Mouse (Mus musculus) layer of hippocampus, adult 11-12 months (tissue): ENCODE results near the gene Lamtor3.
A peak's percentile ranks its signal among the peaks of the same experiment; 100 is the strongest.
"Not testable (repeated sequence)": the region's sequence is repeated elsewhere in the genome, so short reads cannot be mapped to it uniquely, and the experiment has no call there.

Source experiments
- DNase-seq: peaks from one replicate; pipeline ENCODE4 v3.0.0; 2022; ENCODE audit warnings: low spot score

The Lamtor3 gene

GRCm38 (mm10) chr3:137918172-137918931 lies at the start of gene Lamtor3:
Gene Lamtor3, plus strand, starts transcription at chr3:137918506.
- peak; percentile 85 for DNase-seq

DNA sequence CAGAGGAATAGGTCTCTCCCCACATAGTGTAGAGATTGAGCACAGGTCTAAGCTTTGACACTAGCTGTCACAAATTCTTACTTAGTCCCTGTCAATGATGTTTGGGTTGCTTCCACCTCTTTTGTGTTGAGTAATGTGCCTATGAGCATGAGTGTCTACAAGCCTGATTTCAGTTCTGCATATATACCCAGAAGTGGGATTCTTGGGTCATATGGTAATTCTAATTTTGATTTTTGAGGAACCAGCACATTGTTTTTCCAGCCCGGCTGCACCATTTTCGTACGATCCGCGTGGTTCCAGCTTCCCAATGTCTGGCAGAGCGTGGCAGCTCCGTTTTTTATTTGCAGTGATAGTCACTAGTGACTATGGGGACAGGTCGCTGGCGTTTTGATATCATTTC lies 48.9 kb upstream of the Lamtor3 start:
- peak; percentile 36 for DNase-seq

DNA sequence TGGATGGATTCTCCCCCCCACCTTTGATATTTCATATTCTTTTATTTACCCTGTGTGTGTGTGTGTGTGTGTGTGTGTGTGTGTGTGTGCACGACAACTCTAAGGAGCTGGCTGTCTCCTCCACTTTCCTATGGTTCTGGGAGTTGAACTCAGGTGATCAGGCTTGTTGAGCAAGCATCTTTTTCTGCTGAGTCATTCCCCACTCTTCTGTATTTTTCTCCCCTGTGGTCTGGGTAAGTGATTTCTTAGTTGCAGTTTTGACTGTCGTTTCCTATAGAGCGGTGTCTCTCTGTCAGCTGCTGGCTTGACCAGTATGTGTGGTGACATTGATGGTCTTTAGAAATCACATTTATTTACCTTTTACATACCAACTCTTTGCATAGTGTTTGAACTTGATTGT lies 39.0 kb upstream of the Lamtor3 start:
- no peak for DNase-seq

GRCm38 (mm10) chr3:137880109-137880748 lies 38.1 kb upstream of the Lamtor3 start:
- no peak for DNase-seq

DNA sequence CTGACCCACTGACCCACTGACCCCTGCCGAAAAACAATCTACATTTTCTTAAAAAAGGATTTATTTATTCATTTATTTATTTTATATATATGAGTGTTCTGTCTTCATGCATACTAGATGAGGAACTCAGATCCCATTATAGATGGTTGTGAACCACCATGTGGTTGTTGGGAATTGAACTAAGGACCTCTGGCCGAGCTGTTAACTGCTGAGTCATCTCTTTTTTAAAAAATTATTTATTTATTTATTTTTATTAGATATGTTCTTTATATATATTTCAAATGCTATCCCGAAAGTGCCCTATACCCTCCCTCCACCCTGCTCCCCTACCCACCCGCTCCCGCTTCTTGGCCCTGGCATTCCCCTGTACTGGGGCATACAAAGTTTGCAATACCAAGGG lies 37.2 kb upstream of the Lamtor3 start:
- no peak for DNase-seq

GRCm38 (mm10) chr3:137887961-137888360 lies 30.3 kb upstream of the Lamtor3 start:
- DNase-seq, result no peak

DNA sequence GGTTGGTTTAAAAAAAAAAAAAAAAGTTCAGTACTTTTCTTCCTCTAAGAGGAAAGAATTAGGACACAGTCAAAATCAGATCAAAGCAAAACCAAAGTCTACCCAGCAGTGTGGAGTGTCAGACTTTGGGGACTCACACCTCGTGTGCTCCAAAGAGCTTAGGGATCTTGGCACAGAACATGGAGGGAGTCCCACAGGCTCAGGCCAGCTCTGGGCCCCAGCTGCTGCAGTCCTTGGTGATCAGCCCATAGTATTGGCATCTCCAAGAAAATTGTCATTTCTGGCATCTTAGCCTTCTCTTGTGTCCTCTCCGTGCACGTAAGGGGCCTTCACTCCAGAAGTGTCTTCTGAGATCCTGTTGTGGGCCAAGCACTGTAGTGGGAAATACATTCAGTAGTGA lies 27.2 kb upstream of the Lamtor3 start:
- no peak for DNase-seq

DNA sequence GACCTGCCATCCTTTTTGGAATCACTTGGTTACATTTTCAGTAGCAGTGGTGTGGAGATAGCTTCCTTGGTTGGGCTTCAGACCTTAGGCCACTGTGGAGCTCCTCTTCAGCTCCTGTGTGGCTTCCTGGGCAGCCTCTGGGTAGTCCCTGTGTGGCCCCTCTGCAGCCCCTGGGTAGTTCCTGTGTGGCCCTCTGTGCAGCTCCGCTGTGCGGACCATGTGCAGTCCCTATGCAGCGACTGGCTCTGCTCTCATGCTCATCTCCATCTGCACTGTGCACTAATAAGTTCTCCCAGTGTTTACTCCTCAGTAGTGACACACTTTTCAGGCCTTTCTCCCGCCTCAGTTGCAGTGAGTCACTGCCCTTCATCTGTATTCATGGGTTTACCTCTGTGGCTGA lies 26.2 kb upstream of the Lamtor3 start:
- no peak for DNase-seq

GRCm38 (mm10) chr3:137893789-137894188 lies 24.5 kb upstream of the Lamtor3 start:
- DNase-seq, result no peak

- no peak for DNase-seq
These were observed 23.1 kb upstream of the Lamtor3 start for GRCm38 (mm10) chr3:137895196-137895595.

DNA sequence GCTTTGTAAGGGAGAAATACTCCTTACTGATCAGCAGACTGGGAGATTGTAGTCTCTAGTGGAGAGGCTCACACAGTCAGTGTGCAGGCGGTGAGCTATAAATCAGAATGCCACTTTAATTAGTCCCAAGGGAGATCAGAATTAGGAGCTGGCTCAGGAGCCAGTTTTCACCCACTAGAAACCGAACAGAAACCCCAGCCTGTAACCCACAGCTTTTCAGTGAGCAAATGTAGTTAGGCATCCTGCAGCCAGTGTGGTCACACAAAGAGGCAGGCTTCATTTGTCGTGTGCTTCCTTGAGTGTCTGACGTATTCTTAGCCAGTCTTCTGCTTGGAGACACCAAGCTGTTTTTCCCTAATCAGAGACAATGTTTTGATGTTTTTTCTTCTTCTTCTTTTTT lies 21.9 kb upstream of the Lamtor3 start:
- DNase-seq, result no peak

DNA sequence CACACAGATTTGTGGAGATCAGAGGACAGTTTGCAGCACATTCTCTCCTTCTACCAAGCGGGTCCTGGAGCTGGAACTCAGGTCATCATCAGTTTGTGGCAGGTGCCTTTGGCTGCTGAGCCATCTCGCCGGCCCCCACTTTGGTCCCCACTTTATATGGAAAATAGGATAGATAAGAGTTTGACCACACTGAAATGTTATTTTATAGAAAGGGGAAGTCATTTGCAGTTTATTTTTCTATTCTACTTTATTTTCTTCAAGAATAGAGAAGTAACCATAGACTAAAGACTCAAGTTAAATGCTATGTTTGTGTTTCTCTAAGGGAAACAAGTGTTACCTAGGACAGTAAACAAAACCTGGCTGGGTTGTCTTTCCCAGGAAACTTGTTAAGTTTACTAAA lies 21.4 kb upstream of the Lamtor3 start:
- no peak for DNase-seq

- no peak for DNase-seq
These were observed 20.6 kb upstream of the Lamtor3 start for GRCm38 (mm10) chr3:137897685-137898084.

GRCm38 (mm10) chr3:137900149-137900548 lies 18.2 kb upstream of the Lamtor3 start:
- DNase-seq, result peak; percentile 42

GRCm38 (mm10) chr3:137913093-137913492 lies 5.2 kb upstream of the Lamtor3 start:
- DNase-seq, result no peak

DNA sequence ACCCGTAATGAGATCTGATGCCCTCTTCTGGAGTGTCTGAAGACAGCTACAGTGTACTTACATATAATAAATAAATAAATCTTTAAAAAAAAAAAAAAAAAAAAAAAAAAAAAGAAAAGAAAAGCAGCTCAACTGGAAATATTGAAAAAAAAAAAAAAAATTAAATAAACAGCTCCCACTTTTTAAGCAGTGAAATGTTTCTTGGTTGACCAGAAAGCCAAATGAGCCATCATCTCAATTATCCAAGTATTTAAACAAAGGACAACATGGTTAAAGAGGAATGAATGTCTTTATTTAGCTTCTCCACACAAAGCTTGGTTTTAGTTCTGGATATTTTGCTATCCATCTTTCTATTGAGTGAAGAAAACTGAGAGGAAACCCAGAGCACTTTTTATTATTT lies 3.7 kb upstream of the Lamtor3 start:
- DNase-seq, result not testable (repeated sequence)

GRCm38 (mm10) chr3:137917694-137918171 lies 573 bp upstream of the Lamtor3 start:
- no peak for DNase-seq

DNA sequence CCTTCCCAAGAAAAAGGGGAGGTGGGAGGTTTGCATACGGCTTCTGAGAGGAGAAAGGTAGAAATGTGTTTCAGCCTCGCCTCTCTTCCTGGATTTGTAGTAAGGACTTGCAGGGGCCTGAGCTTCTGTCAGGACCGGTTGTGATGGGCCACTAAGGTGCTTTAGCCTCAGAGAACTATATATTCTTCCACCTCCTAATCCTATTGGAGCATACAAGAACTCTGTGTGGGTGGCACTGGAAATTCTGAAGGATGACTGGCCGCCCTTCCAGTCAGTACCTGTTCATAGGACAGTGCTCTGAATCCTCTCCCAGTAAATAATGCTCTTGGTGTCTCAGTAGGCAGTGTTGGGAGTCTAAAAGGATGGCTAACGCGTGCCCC lies 616 bp downstream of the Lamtor3 start:
- DNase-seq, result no peak

DNA sequence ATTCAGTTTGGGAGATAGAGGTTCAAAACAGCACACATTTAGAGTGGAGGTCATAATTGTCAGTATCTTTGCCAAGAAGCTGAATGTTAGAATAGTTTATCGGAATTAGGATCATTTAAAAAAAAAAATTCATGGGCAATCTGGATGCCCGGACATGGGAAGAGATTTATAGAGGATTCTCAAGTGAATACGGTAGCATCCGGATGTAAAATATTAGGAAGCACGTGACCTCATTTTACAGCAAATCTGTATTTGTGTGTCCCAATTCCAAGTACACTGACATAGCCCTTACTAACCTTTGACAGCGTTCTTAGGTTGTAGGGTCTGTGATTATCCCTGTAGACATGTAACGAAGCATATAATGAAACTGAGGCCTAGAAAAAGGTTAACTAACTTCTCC lies 1.1 kb downstream of the Lamtor3 start:
- DNase-seq, result no peak

- no peak for DNase-seq
These were observed 2.3 kb downstream of the Lamtor3 start for GRCm38 (mm10) chr3:137920594-137920993.

- no peak for DNase-seq
These were observed 8.7 kb downstream of the Lamtor3 start for GRCm38 (mm10) chr3:137927010-137927409.

DNA sequence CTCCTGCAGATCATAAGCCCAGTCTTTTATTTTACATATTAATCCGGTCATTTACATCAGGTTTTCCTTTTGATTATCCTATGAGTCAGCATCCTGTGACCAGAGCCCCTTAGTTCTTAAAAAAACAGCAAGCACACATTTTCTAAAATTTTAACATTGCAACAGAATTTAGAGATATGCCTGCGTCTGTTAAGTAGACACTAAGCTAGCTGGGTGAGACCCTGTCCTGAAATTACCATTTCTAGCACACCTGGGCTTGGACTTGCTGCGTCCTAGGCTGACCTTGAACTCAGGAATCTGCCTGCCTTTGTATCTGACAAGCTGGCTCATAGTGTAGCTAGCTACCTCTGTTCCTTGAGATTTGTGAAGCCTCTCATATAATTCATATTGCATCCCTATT lies 11.6 kb downstream of the Lamtor3 start:
- DNase-seq, result no peak

DNA sequence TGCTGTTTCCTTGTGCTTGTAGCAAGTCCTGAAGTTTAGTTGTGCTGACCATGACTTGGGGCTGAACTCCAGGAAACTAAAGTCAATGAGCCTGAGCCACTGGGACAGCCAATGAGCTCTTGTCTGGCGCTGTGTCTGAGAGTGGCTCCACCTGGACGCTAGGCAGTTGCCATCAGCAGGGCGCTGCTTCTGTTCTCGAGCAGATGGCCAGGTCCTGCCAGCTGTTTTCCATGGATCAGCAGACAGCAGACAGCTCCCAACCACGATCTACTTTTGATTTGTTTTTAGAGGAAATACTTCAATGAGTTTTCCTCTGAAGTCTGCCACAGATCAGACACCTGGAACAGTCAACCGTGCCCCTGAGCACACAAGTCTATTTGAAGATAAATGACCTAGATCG lies 14.4 kb downstream of the Lamtor3 start:
- DNase-seq, result no peak

GRCm38 (mm10) chr3:137933986-137934385 lies 15.7 kb downstream of the Lamtor3 start:
- DNase-seq, result no peak
